Mouse (Mus musculus): ENCODE measurements around the gene Sf1. TPM values are rescaled to one million over a fixed set of nuclear protein-coding genes. Genes with fewer than 3 reads are reported as not detected.

Gene Sf1
- polyA plus RNA-seq, 1 experiment, result 61.1 TPM

DNA sequence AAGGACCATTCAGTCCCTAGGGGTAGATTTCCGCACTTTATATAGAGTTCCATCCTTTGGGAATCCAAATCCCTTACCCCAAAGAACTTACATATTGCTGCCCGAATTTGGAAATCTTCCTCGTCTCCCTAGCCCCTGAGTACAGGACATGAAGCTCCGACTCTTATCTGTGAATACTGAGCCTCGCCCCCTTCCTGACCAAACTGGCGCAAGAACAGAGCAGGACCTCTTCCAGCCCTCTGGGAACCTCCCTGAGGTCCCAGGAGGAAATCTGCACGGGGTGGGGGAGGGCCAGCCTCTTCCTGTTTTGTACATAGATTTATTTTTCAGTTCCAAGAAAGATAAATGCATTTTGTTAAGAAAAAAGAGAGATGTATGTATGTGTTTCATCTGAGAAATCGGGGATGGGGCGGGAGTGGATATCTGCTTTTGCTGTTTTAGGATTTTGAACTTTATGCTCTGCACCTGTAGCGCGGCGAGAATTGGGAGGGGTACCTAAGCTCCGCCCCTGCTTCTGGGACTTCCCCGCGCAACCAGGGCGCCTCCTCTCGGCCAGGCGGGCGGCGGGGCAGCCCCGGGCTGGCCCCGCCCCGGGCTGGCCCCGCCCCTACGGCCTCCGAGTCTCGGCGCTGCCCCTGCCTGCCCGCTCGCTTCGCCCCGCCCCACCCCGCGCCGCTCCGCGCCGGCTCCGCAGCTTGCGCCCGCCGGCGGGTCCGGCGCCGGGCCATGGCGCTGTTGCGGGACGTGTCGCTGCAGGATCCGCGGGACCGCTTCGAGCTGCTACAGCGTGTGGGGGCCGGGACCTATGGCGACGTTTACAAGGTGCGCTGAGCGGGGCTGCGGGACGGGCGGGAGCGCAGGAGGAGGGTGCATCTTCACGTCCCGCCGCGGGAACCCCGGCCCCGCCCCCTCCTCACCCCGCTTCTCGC is 22.7 kb upstream of the Sf1 start, which contains the start of gene Map4k2:
Map4k2 (plus strand) TSS at position 612 of the 929 bp plus-strand sequence.
- 3% methylated on average over 66 of the region's 72 CpGs for WGBS
- no peak for DNase-seq (ENCODE audit: low read depth, low spot score)

DNA sequence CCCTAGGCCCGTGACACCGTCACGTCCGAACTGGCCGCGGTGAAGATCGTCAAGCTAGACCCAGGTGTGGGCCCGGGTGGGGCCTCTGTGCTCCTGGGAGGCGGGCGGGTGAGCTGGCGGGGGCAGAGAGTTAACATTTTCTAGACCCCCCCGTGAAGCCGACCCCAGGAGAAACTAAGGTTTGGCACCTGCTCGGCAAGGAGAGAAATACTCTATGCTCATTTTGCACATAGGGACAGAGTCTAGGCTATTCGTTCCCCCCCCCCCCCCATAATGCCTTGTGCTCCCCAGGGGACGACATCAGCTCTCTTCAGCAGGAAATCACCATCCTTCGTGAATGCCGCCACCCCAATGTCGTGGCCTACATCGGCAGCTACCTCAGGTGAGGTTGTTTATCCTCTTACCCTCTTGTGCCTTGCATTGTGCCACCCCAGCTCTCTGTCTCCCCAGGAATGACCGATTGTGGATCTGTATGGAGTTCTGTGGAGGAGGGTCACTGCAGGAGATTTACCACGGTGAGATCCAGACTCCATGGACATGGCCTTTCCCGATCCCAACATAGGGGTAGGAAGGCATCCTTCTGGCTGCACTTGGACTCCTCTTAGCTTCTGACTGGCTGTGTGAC is 21.9 kb upstream of the Sf1 start:
- WGBS, result 6% methylated on average over 23 of the region's 23 CpGs
- no peak for DNase-seq (ENCODE audit: low read depth, low spot score)

DNA sequence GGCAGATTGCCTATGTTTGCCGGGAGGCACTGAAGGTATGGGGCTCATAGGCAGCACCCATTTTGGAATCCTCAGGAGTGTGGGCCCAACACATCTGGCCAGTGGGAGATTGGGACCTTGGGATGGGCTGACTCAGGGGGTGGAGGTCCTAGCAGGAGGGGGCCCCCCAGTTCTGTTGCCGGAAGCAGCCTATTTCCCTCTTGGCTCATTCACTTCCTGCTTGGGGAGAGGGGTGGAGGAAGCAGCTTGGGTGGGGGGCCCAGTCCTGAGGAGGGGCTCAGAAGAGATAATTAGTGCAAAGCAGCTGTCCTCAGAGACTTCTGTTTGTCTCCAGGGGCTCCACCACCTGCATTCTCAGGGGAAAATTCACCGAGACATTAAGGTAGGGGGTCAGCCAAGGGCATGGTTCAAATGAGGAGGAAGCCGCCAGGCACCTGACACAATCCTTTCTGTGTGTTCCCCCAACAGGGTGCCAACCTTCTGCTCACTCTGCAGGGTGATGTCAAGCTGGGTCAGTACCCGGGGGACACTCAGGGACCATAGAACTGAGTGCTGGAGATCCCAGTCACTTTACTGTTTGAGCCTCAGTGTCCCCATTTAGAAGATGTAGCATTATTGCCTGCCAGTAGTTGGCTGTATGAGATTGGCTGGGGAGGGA is 21.1 kb upstream of the Sf1 start:
- no peak for DNase-seq (ENCODE audit: low read depth, low spot score)
- WGBS, result 78% methylated on average over 5 of the region's 5 CpGs

DNA sequence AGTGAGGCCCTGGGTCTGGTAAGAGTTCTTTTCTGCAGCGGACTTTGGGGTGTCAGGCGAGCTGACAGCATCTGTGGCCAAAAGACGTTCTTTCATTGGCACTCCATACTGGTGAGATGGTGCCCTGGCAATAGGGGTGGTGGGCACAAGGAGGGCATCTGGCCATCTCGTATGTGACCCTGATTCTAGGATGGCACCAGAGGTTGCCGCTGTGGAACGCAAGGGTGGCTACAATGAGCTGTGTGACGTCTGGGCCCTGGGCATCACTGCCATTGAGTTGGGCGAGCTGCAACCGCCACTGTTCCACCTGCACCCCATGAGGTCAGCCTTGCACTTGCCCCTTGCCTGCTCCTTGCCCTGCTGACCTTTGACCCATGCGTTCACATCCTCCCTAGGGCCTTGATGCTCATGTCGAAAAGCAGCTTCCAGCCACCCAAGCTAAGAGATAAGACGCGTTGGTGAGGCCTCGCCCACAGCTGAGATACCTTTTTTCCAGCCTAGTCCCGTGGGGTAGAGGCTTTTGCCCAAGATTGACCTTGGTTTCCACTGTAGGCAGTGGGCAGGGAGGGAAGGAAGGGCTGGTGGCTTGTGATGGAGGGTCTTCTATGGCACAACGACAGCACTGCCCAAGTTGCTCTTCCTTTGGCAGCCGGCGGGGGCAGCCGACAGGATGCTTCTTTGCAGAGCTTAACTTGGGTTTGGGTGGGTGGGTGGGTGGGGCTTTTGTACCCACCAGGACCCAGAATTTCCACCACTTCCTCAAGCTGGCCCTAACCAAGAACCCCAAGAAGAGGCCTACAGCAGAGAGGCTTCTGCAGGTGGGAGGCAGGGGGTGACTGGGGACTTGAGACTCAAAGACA is 20.2 kb upstream of the Sf1 start:
- 82% methylated on average over 19 of the region's 19 CpGs for WGBS
- no peak for DNase-seq (ENCODE audit: low read depth, low spot score)

DNA sequence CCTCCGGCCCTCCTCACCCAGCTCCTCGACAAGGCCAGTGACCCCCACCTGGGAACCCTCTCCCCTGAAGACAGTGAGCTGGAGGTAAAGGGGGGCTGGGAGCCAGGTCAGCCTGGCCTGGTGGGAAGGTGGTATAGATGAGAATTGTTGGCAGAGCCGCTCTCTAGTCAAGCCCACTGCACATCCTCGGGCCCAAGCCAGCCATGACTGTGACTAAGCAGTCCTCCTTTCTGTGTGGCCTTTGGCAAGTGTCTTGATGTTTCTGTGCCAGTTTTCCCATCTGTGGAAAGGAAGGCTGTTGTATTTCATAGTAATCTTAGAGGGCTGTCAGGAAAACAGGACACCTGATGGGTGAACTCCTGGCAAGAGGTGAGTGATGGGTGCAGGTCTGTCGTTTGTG is 19.5 kb upstream of the Sf1 start:
- WGBS, result 88% methylated on average over 5 of the region's 5 CpGs
- DNase-seq (ENCODE audit: low read depth, low spot score), result no peak

DNA sequence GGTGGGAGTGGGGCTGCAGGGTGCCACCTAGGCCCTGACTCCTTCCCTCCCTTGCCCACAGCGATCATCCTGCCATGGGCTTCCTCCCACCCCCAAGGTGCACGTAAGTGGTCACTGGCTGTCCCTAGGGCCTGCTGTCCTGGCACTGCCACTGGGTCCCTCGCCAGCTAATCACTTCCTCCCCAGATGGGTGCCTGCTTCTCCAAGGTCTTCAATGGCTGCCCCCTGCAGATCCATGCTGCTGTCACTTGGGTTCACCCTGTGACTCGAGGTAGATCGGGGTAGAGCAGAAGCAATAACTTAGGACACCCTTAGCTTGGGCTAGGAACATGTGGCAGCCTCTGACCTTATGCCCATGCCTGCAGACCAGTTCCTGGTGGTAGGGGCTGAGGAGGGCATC is 17.5 kb upstream of the Sf1 start:
- 92% methylated on average over 5 of the region's 5 CpGs for WGBS
- DNase-seq (ENCODE audit: low read depth, low spot score), result no peak

DNA sequence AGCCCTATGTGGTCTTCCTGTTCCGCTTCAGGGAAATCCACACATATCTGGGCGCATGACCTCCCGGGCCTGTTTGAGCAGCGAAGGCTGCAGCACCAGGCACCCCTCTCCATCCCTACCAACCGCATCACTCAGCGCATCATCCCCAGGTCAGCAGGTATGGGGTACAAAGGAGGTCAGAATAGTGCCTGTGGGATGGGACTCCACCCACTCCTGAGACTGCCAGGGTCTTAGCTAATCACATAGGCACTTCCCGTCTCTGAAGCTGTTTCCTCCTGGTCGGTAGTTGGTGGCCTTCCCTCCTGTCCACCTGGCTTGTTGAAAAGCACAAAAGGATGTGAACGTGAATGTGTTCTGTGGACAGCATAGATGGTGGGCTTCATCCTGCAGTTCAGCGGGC is 16.8 kb upstream of the Sf1 start:
- no peak for DNase-seq (ENCODE audit: low read depth, low spot score)
- 88% methylated on average over 10 of the region's 10 CpGs for WGBS

DNA sequence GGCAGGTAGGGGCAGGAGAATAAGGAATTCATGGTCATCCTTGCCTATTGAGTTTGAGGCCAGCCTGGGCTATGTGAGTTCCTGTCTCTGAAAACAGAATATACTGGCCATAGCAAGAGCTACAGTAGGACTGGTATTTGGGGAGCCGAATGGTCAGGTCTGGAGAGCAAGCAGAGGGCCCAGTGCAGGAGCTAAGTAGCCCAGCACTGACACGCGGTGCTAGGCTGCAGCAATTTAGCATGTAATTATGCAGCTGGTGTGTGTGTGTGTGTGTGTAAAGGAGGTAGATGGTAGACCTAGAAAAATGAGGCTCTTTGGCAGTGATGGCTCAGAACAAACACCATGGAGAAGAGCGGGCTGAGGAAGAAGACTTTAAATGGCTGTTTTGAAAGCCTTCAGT is 15.9 kb upstream of the Sf1 start:
- 97% methylated on average over 4 of the region's 4 CpGs for WGBS
- no peak for DNase-seq (ENCODE audit: low read depth, low spot score)

DNA sequence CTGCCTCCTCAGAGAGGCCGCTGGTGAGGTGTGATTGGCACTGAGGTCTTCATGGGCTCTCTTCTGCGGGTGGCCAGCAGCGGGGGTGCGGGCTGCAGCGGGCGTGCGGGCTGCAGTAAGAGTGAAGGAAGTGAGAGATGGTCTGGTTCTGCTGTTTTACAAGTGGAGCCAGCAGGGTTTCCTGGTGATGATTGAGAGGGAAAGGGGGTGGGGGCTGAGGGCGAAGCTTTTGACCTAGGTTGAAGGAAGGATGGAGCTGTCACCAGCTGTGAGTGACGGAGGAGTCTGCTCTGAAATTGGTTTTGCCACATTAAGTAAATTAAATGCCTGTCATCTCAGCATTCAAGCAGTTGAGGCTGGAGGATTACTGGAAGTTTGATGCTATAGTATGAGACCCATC is 14.8 kb upstream of the Sf1 start:
- DNase-seq (ENCODE audit: low read depth, low spot score), result no peak
- 81% methylated on average over 9 of the region's 9 CpGs for WGBS

DNA sequence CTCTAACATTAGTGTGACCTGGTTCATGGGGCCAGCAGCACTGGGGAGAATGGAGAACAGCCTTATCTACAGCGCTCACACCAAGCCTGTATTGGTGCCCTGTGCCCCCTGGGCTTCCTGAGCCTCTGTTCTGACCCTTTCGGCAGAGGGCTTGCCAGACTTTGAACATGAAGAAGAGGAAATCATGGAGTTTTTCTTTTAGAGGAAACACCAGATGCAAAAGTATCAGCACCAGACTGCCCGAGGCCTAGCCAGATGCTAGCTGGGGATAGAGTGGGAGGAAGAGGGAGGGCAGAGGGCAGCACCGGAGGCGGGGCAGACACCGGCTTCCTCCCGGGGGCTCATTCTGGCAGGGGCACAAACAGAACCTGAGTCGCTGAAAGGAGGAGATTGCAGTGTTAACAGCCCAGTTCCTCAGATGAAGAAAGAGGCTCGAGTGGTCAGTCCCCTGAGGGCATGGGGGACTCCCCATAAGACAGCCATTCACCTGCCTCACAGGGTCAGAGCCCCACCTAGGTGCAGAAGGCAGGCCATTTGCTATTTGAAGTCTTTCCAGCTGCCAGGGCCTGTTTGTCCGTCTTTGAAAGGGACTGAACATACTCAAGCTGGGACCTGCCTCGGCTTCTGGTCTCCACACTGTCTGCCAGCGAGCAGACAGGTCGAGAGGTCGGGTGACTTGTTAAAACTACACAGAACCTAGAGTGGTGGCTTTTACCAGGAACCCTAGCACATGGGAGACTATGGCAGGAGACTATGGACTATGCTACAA is 14.1 kb upstream of the Sf1 start:
- WGBS, result 50% methylated on average over 14 of the region's 14 CpGs
- no peak for DNase-seq (ENCODE audit: low read depth, low spot score)

DNA sequence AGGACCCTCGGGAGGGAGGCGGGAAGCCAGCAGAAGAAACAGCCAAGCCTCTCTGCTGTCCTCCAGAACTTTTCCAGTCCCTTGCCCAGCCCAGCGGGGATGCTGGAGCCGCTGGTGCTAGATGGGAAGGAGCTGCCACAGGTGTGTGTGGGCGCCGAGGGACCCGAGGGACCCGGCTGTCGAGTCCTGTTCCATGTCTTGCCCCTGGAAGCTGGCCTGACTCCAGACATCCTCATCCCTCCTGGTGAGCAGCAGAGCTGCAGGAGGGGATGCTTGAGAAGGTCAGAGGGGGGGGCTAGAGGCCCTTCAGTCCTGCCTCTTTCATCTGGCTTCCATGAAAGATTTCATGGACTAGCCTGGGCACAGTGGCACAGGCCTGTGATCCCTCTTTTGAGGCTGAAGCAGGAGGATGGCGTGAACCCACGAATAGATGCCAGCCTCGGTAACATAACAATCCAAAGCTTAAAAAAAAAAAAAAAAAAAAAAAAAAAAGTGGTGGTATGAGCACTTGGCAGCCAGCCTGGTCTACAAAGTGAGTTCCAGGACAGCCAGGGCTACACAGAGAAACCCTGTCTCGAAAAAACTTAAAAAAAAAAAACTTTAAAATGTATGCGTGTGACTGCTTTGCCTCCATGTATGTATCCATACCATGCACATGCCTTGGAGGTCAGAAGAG is 11.9 kb upstream of the Sf1 start:
- no peak for DNase-seq (ENCODE audit: low read depth, low spot score)
- 72% methylated on average over 14 of the region's 14 CpGs for WGBS

DNA sequence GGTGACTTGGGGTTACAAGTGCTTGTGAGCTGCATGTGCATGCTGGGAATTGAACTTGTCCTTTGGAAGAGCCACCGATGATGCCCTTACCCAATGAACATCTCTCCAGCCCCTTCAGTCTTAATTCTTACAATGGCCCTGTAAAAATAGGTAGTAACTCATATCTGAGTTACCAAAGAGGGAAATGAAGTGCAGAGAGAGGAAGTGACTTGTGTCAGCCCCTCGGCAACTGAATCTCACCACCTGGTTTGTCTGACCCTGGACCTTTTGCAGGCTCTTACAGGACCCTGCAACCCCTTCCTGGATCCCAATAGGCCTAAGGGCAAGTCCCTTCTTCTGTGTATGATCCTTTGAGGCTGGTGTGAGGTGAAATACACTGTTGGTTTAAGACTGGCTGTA is 11.4 kb upstream of the Sf1 start:
- 88% methylated on average over 2 of the region's 2 CpGs for WGBS
- no peak for DNase-seq (ENCODE audit: low read depth, low spot score)

DNA sequence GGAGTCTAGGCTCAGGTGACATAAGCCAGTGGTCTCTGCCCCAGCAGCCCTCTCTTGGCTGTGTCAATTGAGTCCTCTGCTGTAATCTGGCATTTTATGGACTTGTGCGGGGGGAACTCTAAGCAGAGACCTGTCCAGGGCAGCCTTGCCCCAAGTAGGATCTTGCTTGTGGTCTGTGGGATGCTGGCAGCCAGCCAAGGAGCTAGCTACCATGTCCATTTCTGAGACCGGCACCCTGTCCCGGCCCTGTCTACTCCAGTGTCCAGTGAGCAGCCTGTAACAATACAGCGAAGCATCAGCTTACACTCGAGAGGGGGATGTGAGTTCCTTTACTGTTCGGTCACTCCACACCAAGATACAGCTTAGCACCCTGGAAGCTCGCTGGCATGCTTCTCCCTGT is 9.5 kb upstream of the Sf1 start:
- WGBS, result 92% methylated on average over 7 of the region's 7 CpGs
- no peak for DNase-seq (ENCODE audit: low read depth, low spot score)

DNA sequence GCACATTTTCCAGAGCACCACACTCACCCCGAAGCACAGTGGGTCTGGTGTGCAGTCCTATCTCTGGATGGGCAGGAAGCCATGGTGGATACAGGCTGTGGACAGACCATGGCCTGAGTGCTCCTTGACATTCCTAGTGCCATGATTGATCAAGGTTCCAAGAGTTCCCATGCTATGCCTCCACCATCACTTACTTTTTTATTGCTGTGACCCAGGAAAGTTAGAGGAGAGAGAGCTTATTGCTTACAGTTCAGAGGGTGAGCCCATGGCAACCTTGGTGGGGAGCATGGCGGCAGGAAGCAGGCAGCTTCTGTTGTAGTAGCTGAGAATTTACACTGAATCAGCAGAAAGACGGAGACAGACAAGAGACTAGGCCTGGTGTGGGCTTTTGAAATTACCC is 2.2 kb upstream of the Sf1 start:
- 93% methylated on average over 3 of the region's 3 CpGs for whole genome bisulfite sequencing
- no peak for DNase-seq (ENCODE audit: low read depth, low spot score)

DNA sequence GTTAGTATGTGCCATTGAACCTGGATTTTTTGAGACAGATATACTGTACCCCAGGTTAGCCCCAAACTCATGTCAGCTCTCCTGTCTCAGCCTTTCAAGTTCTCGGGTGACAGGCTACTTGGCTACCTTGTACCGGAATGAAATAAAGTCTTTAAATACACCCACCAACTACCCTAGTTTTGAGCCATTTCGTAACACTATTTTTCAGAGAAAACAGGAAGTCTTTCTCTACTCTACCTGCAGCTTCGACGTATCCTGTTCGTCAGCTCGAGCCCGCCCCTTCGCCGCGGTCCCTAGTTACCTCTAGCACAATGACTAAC is 439 bp upstream of the Sf1 start:
- WGBS, result under 1% methylated on average over 11 of the region's 11 CpGs
- no peak for DNase-seq (ENCODE audit: low read depth, low spot score)

DNA sequence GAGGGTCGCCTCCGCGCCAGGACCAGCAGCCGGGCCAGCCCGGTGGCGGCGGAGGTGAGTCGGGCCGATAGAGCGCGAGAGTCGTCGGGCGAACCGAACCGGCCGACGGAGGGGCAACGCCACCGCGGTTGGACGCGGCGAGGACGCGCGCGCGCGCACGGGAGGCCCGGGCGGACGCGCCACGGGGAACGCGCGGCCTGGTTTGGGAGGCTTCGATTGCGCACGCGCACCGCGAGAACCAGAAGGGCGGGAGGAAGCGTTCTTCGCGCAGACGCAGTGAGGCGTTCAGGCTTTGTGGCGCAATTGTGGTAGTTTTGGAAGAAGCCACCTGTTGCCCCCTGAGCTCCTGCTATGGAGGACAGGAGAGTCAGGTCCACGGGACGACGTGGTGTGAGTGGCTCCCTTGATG is 831 bp downstream of the Sf1 start:
- under 1% methylated on average over 55 of the region's 55 CpGs for WGBS
- DNase-seq (ENCODE audit: low read depth, low spot score), result peak; percentile 75

DNA sequence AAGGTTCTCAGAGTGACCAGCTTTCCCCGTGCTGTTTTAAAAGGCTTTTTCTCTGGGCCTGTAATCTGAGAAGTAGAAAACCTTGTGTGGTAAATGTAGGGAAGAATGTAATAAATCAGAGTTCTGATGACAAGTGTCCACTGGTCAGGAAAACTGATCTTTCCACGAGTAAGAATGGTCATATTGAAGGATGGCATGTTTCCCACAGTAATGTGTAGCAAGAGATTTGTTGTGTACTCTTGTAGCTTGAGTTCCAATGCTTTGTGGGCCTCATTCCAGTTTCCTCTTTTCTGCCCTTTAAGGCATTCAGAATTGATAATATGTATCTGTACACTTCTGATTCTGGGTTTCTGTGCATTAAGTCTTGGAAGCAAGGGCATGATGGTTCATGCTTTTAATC is 1.4 kb downstream of the Sf1 start:
- 0% methylated on average over 2 of the region's 2 CpGs for WGBS
- no peak for DNase-seq (ENCODE audit: low read depth, low spot score)

DNA sequence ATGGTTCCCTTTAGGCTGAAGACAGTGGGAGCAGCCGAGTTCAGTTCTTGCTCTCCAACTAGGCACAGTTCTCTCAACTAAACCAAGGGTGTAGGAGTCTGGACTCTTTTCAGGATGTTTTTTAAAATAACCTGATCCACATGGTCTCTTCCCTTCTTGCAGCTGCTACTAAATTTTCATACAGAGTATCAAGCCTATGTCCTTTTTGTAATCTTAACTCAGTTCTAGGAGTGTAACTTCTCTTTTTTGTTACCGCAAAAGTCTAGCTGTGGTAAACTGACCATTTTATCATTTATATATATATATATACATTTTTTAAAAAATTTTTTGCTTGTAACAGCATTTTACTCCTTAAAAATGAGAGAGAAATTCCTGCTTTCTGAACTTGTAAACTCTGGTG is 6.7 kb downstream of the Sf1 start:
- DNase-seq (ENCODE audit: low read depth, low spot score), result no peak
- WGBS, result 78% methylated on average over 2 of the region's 2 CpGs

DNA sequence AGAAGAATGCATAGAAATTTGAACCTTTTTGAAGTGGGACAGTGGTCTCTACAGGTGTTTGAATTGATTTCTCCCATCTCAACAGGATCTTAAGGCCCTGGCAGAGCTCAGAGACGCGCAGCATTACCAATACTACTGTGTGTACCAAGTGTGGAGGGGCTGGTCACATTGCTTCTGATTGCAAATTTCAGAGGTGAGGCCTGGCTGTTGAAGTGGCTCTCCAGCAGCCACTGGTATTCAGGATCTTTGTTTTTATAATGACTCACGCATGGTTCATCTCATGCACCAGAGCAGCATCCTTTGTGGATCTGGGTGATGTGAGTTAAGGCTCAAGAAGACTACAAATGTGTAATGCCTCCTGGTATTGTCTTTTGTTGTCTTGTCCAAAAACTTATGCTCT is 8.9 kb downstream of the Sf1 start:
- DNase-seq (ENCODE audit: low read depth, low spot score), result no peak
- 91% methylated on average over 3 of the region's 3 CpGs for WGBS
